Mouse (Mus musculus) embryonic facial prominence, embryonic 13.5 days (tissue): ENCODE results near the gene Gm21425. TPM values are rescaled to one million over a fixed set of nuclear protein-coding genes. Genes with fewer than 3 reads are reported as not detected.
"Not testable (repeated sequence)": the region's sequence is repeated elsewhere in the genome, so short reads cannot be mapped to it uniquely, and the experiment has no call there.

ENCODE experiments used
- ATAC-seq: fragments of 200-750 bp; cut with Nextera tagmentation; 2 replicates; pipeline ENCODE4 v1.8.0; 2017; ENCODE audit warnings: low read depth; ENCODE audit not compliant: insufficient number of reproducible peaks, insufficient read depth, low FRiP score, low TSS enrichment
- H3K27ac ChIP-seq: fragments of 300-500 bp; sonication (generic); 2 replicates; pipeline ENCODE4 v1.5.1; 2015; ENCODE audit warnings: moderate library complexity, mild to moderate bottlenecking, inconsistent platforms
- H3K27me3 ChIP-seq: fragments of 300-500 bp; sonication (generic); 2 replicates; pipeline ENCODE4 v1.6.1; 2015; ENCODE audit warnings: mild to moderate bottlenecking, inconsistent platforms
- H3K36me3 ChIP-seq: fragments of 300-500 bp; sonication (generic); 2 replicates; pipeline ENCODE4 v1.6.1; 2015; ENCODE audit warnings: mild to moderate bottlenecking, inconsistent platforms
- H3K4me1 ChIP-seq: fragments of 300-500 bp; sonication (generic); 2 replicates; pipeline ENCODE4 v1.6.1; 2015; ENCODE audit warnings: inconsistent platforms
- H3K4me2 ChIP-seq: fragments of 300-500 bp; sonication (generic); 2 replicates; pipeline ENCODE4 v1.6.1; 2015; ENCODE audit warnings: moderate library complexity, mild to moderate bottlenecking, inconsistent platforms
- H3K4me3 ChIP-seq: fragments of 300-500 bp; sonication (generic); 2 replicates; pipeline ENCODE4 v1.5.1; 2015; ENCODE audit warnings: mild to moderate bottlenecking, inconsistent platforms
- H3K9ac ChIP-seq: fragments of 300-500 bp; sonication (generic); 2 replicates; pipeline ENCODE4 v1.6.1; 2015; ENCODE audit warnings: mild to moderate bottlenecking, inconsistent platforms
- H3K9me3 ChIP-seq: fragments of 300-500 bp; sonication (generic); 2 replicates; pipeline ENCODE4 v1.6.1; 2016; ENCODE audit warnings: inconsistent platforms
- WGBS: fragments of 180-500 bp; shearing (Covaris S2); methylation state at CpG from one replicate; pipeline ENCODE4 v1.1.7; 2015; ENCODE audit warnings: mixed read lengths; 5-methylcytosine and 5-hydroxymethylcytosine counted together
- polyA plus RNA-seq: library from polyadenylated mRNA; unstranded; fragments of >200 nt; fragmentation: Nextera tagmentation; extraction: Ambion mirVana; gene quantifications from 2 replicates; pipeline ENCODE4 v1.2.1, GENCODE M21; 2015

The Gm21425 gene
- not detected in 2 replicates for polyA plus RNA-seq

- ATAC-seq, H3K36me3 ChIP-seq, H3K9ac ChIP-seq, H3K27ac ChIP-seq, H3K4me1 ChIP-seq, H3K4me2 ChIP-seq, H3K4me3 ChIP-seq, H3K27me3 ChIP-seq, H3K9me3 ChIP-seq: not testable (repeated sequence)
Observed at GRCm38 (mm10) chrY:13161668-13162067, at the start of gene Gm21425. Gene Gm21425, plus strand, starts transcription at chrY:13161968.

- H3K4me3 ChIP-seq, H3K9me3 ChIP-seq, H3K4me1 ChIP-seq, ATAC-seq, H3K9ac ChIP-seq, H3K27me3 ChIP-seq, H3K27ac ChIP-seq, H3K4me2 ChIP-seq, H3K36me3 ChIP-seq: not testable (repeated sequence)
- no CpG with 5 or more reads among the region's 3 CpGs for WGBS
Observed at GRCm38 (mm10) chrY:13133392-13133791, 28.4 kb upstream of the Gm21425 start, which contains the start of gene Gm21891. Gene Gm21891, minus strand, starts transcription at chrY:13133492.

Other genes starting within 250 kb of the Gm21425 start
- not detected in 2 replicates for gene Gm20807, start 119.1 kb upstream of the Gm21425 start, polyA plus RNA-seq
- gene Gm21891, start 28.5 kb upstream of the Gm21425 start, polyA plus RNA-seq: not detected in 2 replicates
- not detected in 2 replicates for gene Gm21828, start 62.0 kb downstream of the Gm21425 start, polyA plus RNA-seq
- gene Gm21440, start 90.4 kb downstream of the Gm21425 start, polyA plus RNA-seq: not detected in 2 replicates
- not detected in 2 replicates for gene Gm21454, start 90.5 kb downstream of the Gm21425 start, polyA plus RNA-seq
- not detected in 2 replicates for gene Gm21725, start 187.1 kb downstream of the Gm21425 start, polyA plus RNA-seq